Mouse (Mus musculus): Measurements from ENCODE around the gene Arhgap31.

DNA sequence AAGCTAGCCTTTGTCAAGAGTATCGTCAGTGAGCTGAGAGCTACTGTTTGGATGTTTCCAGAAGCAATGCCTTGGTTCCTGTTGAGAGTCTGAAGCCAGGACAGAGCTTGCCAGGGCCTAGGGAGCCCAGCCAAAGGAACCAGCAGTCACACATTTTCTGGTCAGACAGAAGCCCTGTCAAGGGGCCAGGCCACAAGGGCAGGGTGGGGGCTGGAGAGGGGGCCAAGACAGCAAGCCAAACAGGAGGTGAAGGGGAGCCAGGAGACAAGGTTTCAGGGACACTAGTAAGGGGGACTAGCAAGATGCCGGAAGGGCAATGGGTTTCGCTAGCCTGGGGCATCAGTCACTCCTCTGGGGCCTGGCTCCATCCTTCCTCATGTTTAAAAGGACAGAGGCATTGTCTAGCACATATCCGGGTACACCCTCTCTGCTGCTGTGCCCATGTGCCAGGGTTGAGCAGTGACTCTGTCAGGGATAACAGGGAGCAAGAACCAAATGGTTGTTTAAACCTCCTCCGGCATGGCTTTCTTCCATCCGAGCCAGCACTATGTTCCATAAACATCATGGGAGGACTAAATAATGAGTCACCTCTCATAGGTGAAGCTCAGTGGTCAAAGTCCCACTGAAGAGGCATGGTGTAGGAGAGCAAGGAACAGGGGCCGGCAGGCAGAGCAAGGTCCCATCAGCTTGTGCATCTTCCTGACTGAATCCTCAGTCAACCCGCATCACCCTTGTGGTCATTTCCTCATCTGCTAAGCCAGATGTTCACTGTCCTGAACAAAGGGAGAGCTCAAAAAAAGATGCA is 44.0 kb downstream of the Arhgap31 start:
- TF ChIP-seq CTCF (IDR thresholded peaks at IDR 0.05; ENCODE audit: low read depth) (no peak), EP300 (IDR thresholded peaks at IDR 0.05; ENCODE audit: low read depth) (no peak)

All from liver, postnatal 0 days (tissue).